Mouse (Mus musculus) hindbrain, embryonic 14.5 days (tissue): Measurements from ENCODE around the gene Fam83c. TPM values are rescaled to one million over a fixed set of nuclear protein-coding genes. Genes with fewer than 3 reads are reported as not detected.
A peak's percentile ranks its signal among the peaks of the same experiment; 100 is the strongest.

ENCODE experiments used
- ATAC-seq: fragments of 200-750 bp; cut with Nextera tagmentation; 2 replicates; pipeline ENCODE4 v1.8.0; 2017; ENCODE audit warnings: moderate number of reproducible peaks, mild to moderate bottlenecking, moderate TSS enrichment, moderate library complexity; ENCODE audit not compliant: low FRiP score
- DNase-seq: peaks from one replicate; pipeline ENCODE4 v3.0.0-alpha.2; 2015; ENCODE audit warnings: low spot score
- H3K27ac ChIP-seq: fragments of 300-500 bp; sonication (generic); 2 replicates; pipeline ENCODE4 v1.5.1; 2014; ENCODE audit warnings: mild to moderate bottlenecking, moderate library complexity
- H3K27me3 ChIP-seq: fragments of 300-500 bp; sonication (generic); 2 replicates; pipeline ENCODE4 v1.6.1; 2014; ENCODE audit warnings: mild to moderate bottlenecking, low read length, mixed read lengths; ENCODE audit not compliant: control insufficient read depth, insufficient read depth
- H3K36me3 ChIP-seq: fragments of 300-500 bp; sonication (generic); replicated peaks from 2 replicates; pipeline ENCODE4 v1.6.1; 2014; ENCODE audit not compliant: control insufficient read depth, insufficient read depth
- H3K4me1 ChIP-seq: fragments of 300-500 bp; sonication (generic); replicated peaks from 2 replicates; pipeline ENCODE4 v1.6.1; 2014; ENCODE audit warnings: antibody characterized with exemption, low read length, mixed read lengths; ENCODE audit not compliant: control insufficient read depth, insufficient read depth
- H3K4me2 ChIP-seq: fragments of 300-500 bp; sonication (generic); replicated peaks from 2 replicates; pipeline ENCODE4 v1.6.1; 2014; ENCODE audit warnings: mild to moderate bottlenecking, moderate library complexity
- H3K4me3 ChIP-seq: fragments of 300-500 bp; sonication (generic); replicated peaks from 2 replicates; pipeline ENCODE4 v1.5.1; 2014; ENCODE audit warnings: mild to moderate bottlenecking, low read length
- H3K9ac ChIP-seq: fragments of 300-500 bp; sonication (generic); 2 replicates; pipeline ENCODE4 v1.6.1; 2014
- H3K9me3 ChIP-seq: fragments of 300-500 bp; sonication (generic); 2 replicates; pipeline ENCODE4 v1.6.1; 2016; ENCODE audit warnings: low read length; ENCODE audit not compliant: control insufficient read depth
- WGBS: fragments of 180-500 bp; shearing (Covaris S2); extraction: QIAGEN DNeasy Blood & Tissue Kit; methylation state at CpG from one replicate; pipeline ENCODE4 v1.1.7; 2014; 5-methylcytosine and 5-hydroxymethylcytosine counted together
- polyA plus RNA-seq: library from polyadenylated mRNA; unstranded; fragments of >200 nt; fragmentation: Nextera tagmentation; extraction: Ambion mirVana; gene quantifications from 2 replicates; pipeline ENCODE4 v1.2.1, GENCODE M21; 2014

The Fam83c gene
- polyA plus RNA-seq, 1 experiment from 2014 or later: 0.31 TPM

GRCm38 (mm10) chr2:155862573-155863300 lies 28.1 kb upstream of the Fam83c start:
- H3K4me2 ChIP-seq: peak overlapping the region; percentile 42
- 51% methylated on average over 13 of the region's 13 CpGs for WGBS
- H3K9me3 ChIP-seq: no peaks in the 10 kb centered on the region
- DNase-seq (peak; percentile 69), ATAC-seq (peak; percentile 95)
- H3K27me3 ChIP-seq: no peaks in the 10 kb centered on the region
- no peak overlapping the region for H3K4me3 ChIP-seq
- H3K9ac ChIP-seq: peak overlapping the region; percentile 16; the same call in 1 of the 2 replicates
- peaks cover 6% of the 10 kb centered on the region for H3K4me1 ChIP-seq
- H3K27ac ChIP-seq: peak overlapping the region; percentile 76
- peaks cover 7% of the 10 kb centered on the region for H3K36me3 ChIP-seq

- no peak for ATAC-seq
- H3K4me3 ChIP-seq: no peak overlapping the region
- H3K36me3 ChIP-seq: peaks cover 13% of the 10 kb centered on the region
- H3K27me3 ChIP-seq: no peaks in the 10 kb centered on the region
- no peak overlapping the region for H3K27ac ChIP-seq
- no peak for DNase-seq
- H3K9ac ChIP-seq: no peak overlapping the region
- H3K9me3 ChIP-seq: no peaks in the 10 kb centered on the region
- WGBS: 98% methylated on average over 6 of the region's 6 CpGs
- no peak overlapping the region for H3K4me2 ChIP-seq
- peaks cover 6% of the 10 kb centered on the region for H3K4me1 ChIP-seq
Observed at GRCm38 (mm10) chr2:155861581-155861980, 26.9 kb upstream of the Fam83c start.

DNA sequence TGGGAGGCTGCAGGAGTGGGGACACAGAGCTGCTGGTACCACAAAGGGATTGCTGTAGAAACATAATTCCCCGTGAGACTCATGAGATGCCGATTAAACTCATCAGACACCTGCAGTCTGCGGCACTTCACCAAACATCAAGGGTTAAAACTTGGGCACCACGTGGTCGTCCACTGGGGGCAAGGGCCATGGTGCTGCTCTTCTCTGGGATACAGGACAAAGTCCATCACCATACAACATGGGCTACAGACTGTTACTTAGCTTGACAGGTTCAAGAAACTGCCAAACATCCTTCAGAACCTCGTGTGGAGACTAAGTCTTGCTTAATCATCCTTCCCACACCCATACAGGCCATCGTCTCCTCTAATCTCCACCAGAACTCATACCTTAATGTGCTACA lies 25.4 kb upstream of the Fam83c start:
- Histone ChIP-seq H3K36me3 (peaks cover 25% of the 10 kb centered on the region), H3K4me1 (peaks cover 6% of the 10 kb centered on the region), H3K9me3 (no peaks in the 10 kb centered on the region), H3K27ac (no peak overlapping the region), H3K4me3 (no peak overlapping the region), H3K27me3 (no peaks in the 10 kb centered on the region), H3K4me2 (no peak overlapping the region), H3K9ac (no peak overlapping the region)
- DNase-seq (no peak), ATAC-seq (no peak)
- 85% methylated on average over 7 of the region's 7 CpGs for WGBS

GRCm38 (mm10) chr2:155852536-155852935 lies 17.9 kb upstream of the Fam83c start:
- DNase-seq (no peak), ATAC-seq (no peak)
- Histone ChIP-seq H3K4me2 (no peak overlapping the region), H3K9ac (no peak overlapping the region), H3K4me3 (no peak overlapping the region), H3K27me3 (no peaks in the 10 kb centered on the region), H3K27ac (no peak overlapping the region), H3K36me3 (peaks cover 59% of the 10 kb centered on the region), H3K9me3 (no peaks in the 10 kb centered on the region), H3K4me1 (no peaks in the 10 kb centered on the region)
- 93% methylated on average over 5 of the region's 5 CpGs for WGBS

- H3K27ac ChIP-seq: no peak overlapping the region
- 86% methylated on average over 7 of the region's 7 CpGs for WGBS
- H3K9me3 ChIP-seq: no peaks in the 10 kb centered on the region
- H3K4me1 ChIP-seq: no peaks in the 10 kb centered on the region
- no peak for ATAC-seq
- peaks cover 53% of the 10 kb centered on the region for H3K36me3 ChIP-seq
- H3K9ac ChIP-seq: no peak overlapping the region
- H3K4me3 ChIP-seq: no peak overlapping the region
- H3K4me2 ChIP-seq: no peak overlapping the region
- no peak for DNase-seq
- H3K27me3 ChIP-seq: no peaks in the 10 kb centered on the region
Observed at GRCm38 (mm10) chr2:155850120-155850519, 15.5 kb upstream of the Fam83c start.

DNA sequence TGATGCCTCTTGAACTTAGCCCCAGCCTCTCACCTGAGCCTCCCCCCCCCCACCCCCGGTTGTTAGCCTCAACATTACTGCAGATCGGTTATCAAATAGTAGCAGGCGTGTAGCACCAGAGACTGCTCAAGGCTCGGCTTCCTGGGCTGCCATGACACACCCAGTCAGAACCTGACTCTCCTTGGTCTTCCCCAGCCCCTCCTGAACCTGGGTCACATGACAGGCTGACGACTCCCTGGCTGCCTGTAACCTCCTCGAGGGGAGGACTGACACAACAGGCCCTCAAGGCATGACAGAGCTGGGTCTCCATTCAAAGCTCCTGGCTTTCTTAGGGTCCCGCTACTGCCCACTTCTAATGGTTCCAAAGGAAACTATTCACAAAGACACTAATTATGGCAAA lies 14.8 kb upstream of the Fam83c start:
- Histone ChIP-seq H3K27ac (no peak overlapping the region), H3K9me3 (no peaks in the 10 kb centered on the region), H3K4me2 (no peak overlapping the region), H3K4me1 (no peaks in the 10 kb centered on the region), H3K9ac (no peak overlapping the region), H3K27me3 (no peaks in the 10 kb centered on the region), H3K4me3 (no peak overlapping the region), H3K36me3 (peaks cover 53% of the 10 kb centered on the region)
- 75% methylated on average over 7 of the region's 7 CpGs for WGBS
- no peak for ATAC-seq
- DNase-seq: no peak

DNA sequence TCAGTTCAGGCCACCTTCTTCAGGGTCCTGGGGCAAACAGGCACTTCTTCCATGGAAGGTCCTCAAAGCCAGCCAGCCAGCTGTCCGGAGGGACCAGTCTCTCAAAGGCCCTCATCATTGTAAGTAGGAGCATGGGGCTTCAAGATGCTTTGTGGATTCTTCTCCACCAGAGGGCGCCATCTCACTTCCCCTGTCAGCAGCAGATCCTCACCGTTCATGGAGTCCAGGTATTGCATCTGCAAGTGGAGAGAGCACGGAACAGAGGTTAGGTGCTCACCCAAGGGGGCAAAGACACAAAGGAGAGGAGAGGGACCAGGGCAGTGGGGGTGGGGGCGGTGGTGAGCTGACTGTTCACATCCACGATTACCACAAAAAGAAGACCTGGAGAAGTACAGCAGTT lies 13.6 kb upstream of the Fam83c start:
- WGBS: 32% methylated on average over 6 of the region's 6 CpGs
- no peak overlapping the region for H3K4me3 ChIP-seq
- peaks cover 49% of the 10 kb centered on the region for H3K36me3 ChIP-seq
- no peak overlapping the region for H3K27ac ChIP-seq
- no peak overlapping the region for H3K9ac ChIP-seq
- H3K4me1 ChIP-seq: no peaks in the 10 kb centered on the region
- no peaks in the 10 kb centered on the region for H3K9me3 ChIP-seq
- no peaks in the 10 kb centered on the region for H3K27me3 ChIP-seq
- DNase-seq (peak; percentile 84), ATAC-seq (no peak)
- no peak overlapping the region for H3K4me2 ChIP-seq

DNA sequence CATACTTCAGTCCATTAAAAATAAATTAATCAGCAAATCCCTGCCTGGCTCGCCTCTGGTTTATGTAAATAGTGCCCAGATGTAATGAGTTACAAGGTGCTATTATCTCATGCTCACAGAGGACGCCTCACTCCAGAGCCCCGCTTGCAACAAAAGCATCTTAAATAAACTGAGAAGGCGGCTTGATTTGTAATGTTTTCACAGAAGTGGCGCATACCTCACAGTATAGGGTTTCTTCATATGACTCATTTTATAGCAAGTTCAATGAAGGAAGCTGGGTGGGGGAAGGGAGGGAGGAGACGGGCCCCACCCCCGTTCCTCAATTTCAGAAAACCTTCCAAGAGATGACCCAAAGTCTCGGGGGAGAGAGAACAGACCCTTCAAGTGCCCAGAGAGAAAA lies 12.3 kb upstream of the Fam83c start:
- H3K27me3 ChIP-seq: no peaks in the 10 kb centered on the region
- no peak overlapping the region for H3K4me2 ChIP-seq
- H3K36me3 ChIP-seq: peaks cover 46% of the 10 kb centered on the region
- no peak overlapping the region for H3K27ac ChIP-seq
- H3K9ac ChIP-seq: no peak overlapping the region
- no peaks in the 10 kb centered on the region for H3K4me1 ChIP-seq
- no peaks in the 10 kb centered on the region for H3K9me3 ChIP-seq
- H3K4me3 ChIP-seq: no peak overlapping the region
- WGBS: 89% methylated on average over 8 of the region's 8 CpGs
- ATAC-seq (no peak), DNase-seq (no peak)

DNA sequence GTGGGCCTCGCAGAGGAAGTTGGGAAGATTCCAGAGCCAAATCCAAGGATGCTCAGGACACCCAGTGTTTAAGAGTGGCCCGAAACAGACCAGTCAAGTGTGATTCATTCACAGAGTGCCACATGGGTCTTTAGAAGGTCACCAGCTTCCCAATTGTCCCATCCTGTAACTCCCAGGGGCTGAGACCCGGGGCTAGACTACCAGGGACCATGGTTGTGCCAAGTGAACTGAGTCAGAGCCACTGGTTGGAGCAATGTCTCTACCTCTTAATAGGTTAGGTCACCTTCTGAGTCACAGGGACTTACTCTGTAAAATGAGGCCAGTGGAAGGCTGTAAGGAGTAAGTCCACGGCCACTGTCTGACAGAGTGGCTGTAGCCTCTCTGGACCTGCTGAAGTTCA lies 4.3 kb upstream of the Fam83c start:
- H3K9me3 ChIP-seq: no peaks in the 10 kb centered on the region
- no peak overlapping the region for H3K9ac ChIP-seq
- H3K4me2 ChIP-seq: no peak overlapping the region
- H3K27ac ChIP-seq: no peak overlapping the region
- H3K36me3 ChIP-seq: no peaks in the 10 kb centered on the region
- no peaks in the 10 kb centered on the region for H3K4me1 ChIP-seq
- DNase-seq: no peak
- no peak for ATAC-seq
- no peak overlapping the region for H3K4me3 ChIP-seq
- 86% methylated on average over 4 of the region's 4 CpGs for WGBS
- H3K27me3 ChIP-seq: no peaks in the 10 kb centered on the region

- ATAC-seq: no peak
Observed at GRCm38 (mm10) chr2:155837961-155838360, 3.3 kb upstream of the Fam83c start.

More at GRCm38 (mm10) chr2:155837961-155838360, 3.3 kb upstream of the Fam83c start:
- H3K4me1 ChIP-seq: no peaks in the 10 kb centered on the region
- 87% methylated on average over 3 of the region's 3 CpGs for WGBS
- H3K9me3 ChIP-seq: no peaks in the 10 kb centered on the region
- H3K4me3 ChIP-seq: no peak overlapping the region
- H3K4me2 ChIP-seq: no peak overlapping the region
- no peak overlapping the region for H3K27ac ChIP-seq
- no peak overlapping the region for H3K9ac ChIP-seq
- DNase-seq: no peak
- no peaks in the 10 kb centered on the region for H3K36me3 ChIP-seq
- no peaks in the 10 kb centered on the region for H3K27me3 ChIP-seq
